Mouse (Mus musculus) E14TG2a.4 (cell line): ENCODE measurements at regions not wholly inside any gene's neighbourhood (a gene's known extent, or its start where the extent isn't known, plus 50 kb on each side); places are given as distances from the start of the nearest gene placed in this dataset.

Source experiments
- CTCF ChIP-seq: conservative IDR thresholded peaks from 2 replicates; pipeline ENCODE4 v1.5.1; 2014; ENCODE audit warnings: low read length
- NANOG ChIP-seq: IDR thresholded peaks from 2 replicates; pipeline ENCODE4 v1.6.1; 2014; ENCODE audit warnings: borderline replicate concordance, low read length, mixed read lengths
- POU5F1 ChIP-seq: IDR thresholded peaks from 2 replicates; pipeline ENCODE4 v1.6.1; 2014; ENCODE audit warnings: low read length, borderline replicate concordance

- TF ChIP-seq CTCF = no peak
- TF ChIP-seq NANOG = no peak
- no peak for TF ChIP-seq POU5F1
Observed at GRCm38 (mm10) chr14:106269680-106270079, 163.7 kb downstream of the Trim52 start.
